Mouse (Mus musculus) heart, adult 18-20 months (tissue): Measurements from ENCODE around the gene Ahnak. TPM values are rescaled to one million over a fixed set of nuclear protein-coding genes. Genes with fewer than 3 reads are reported as not detected.
"Not testable (repeated sequence)": the region's sequence is repeated elsewhere in the genome, so short reads cannot be mapped to it uniquely, and the experiment has no call there.

ENCODE experiments used
- DNase-seq, 2 experiments: peaks; one replicate each; pipeline ENCODE4 v3.0.0; 2021 to 2022; ENCODE audit warnings: mixed read lengths in 1 of 2
- total RNA-seq, 2 experiments: library from RNA; stranded (reverse); gene quantifications; 2 replicates each; pipeline ENCODE4 v1.2.3; 2021

Ahnak gene
- total RNA-seq, 2 experiments from 2014 or later, result 341 to 356 TPM

GRCm38 (mm10) chr19:9097441-9097840 lies 108.4 kb downstream of the Ahnak start:
- no peak for DNase-seq

GRCm38 (mm10) chr19:9099751-9100150 lies 110.7 kb downstream of the Ahnak start:
- no peak for DNase-seq

- DNase-seq, result no peak
Observed at GRCm38 (mm10) chr19:9100297-9101061, 111.4 kb downstream of the Ahnak start.

- no peak for DNase-seq
Observed at GRCm38 (mm10) chr19:9101062-9101457, 112.0 kb downstream of the Ahnak start.

- no peak for DNase-seq
Observed at GRCm38 (mm10) chr19:9103986-9104385, 114.9 kb downstream of the Ahnak start.

GRCm38 (mm10) chr19:9105101-9105685 lies 116.1 kb downstream of the Ahnak start:
- peak; percentile 56 to 72 for DNase-seq

GRCm38 (mm10) chr19:9106096-9106495 lies 117.0 kb downstream of the Ahnak start:
- DNase-seq, result peak; percentile 50 to 63

GRCm38 (mm10) chr19:9106751-9107378 lies 117.8 kb downstream of the Ahnak start:
- peak; percentile 34 to 47 for DNase-seq

GRCm38 (mm10) chr19:9107379-9107755 lies 118.3 kb downstream of the Ahnak start:
- peak in 1 of 2 experiments; percentile 30 for DNase-seq

GRCm38 (mm10) chr19:9108536-9108935 lies 119.5 kb downstream of the Ahnak start:
- DNase-seq, result no peak

- DNase-seq, result peak; percentile 71 to 77
Observed at GRCm38 (mm10) chr19:9110182-9110869, 121.2 kb downstream of the Ahnak start.

- no peak for DNase-seq
Observed at GRCm38 (mm10) chr19:9112043-9112442, 123.0 kb downstream of the Ahnak start.

- no peak for DNase-seq
Observed at GRCm38 (mm10) chr19:9116268-9116667, 127.2 kb downstream of the Ahnak start.

GRCm38 (mm10) chr19:9117275-9117674 lies 128.2 kb downstream of the Ahnak start:
- peak; percentile 29 to 50 for DNase-seq

GRCm38 (mm10) chr19:9119655-9120425 lies 130.8 kb downstream of the Ahnak start:
- no peak for DNase-seq

- DNase-seq, result no peak
Observed at GRCm38 (mm10) chr19:9122390-9122789, 133.3 kb downstream of the Ahnak start.

- DNase-seq, result not testable (repeated sequence)
Observed at GRCm38 (mm10) chr19:9123986-9124385, 134.9 kb downstream of the Ahnak start.
